Mouse (Mus musculus) embryo, embryonic 10 days (tissue): ENCODE measurements around the gene Nudcd3.
"Not testable (repeated sequence)": the region's sequence is repeated elsewhere in the genome, so short reads cannot be mapped to it uniquely, and the experiment has no call there.

Experiments used
- DNase-seq: peaks from one replicate; pipeline ENCODE4 v3.0.0-alpha.2; 2015; ENCODE audit warnings: low spot score

The Nudcd3 gene

DNA sequence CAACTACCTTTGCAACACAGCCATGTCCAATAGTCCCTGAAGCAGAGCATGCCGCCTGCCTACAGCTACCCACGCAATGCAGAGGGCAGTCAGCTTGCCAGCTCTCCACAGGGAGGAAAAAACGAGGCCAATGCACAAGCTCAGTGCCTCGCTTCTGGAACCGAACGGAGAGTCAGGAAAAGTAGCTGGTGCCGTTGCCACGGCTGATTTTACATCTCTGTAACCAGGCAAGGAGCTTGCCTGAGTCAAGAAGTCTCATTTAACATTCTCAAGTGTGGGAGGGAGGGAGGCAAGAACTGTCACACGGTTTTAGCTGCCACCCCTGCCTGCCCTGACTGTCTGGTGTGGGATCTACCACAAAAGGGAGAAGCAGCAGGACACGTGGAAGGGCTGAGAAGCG is 79.6 kb downstream of the Nudcd3 start:
- DNase-seq, result no peak

DNA sequence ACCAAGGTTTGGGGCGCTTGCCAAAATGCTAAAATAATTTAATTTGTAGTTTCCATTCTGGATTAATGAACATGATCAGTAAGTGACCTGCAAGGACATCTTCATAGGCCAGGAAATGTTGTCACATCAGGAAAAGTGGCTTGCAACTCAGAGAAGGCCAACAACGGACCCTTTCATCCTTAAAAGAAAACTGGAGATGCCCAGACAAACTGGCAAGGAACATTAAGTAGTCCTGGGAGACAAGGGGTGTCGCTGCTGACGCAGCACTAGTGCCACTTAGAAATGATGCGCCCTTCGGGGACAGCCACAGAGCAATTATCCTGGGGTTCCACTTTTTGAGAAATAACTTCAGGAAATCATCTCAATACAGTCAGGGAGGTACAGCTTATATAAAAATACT is 80.2 kb downstream of the Nudcd3 start:
- DNase-seq, result no peak

DNA sequence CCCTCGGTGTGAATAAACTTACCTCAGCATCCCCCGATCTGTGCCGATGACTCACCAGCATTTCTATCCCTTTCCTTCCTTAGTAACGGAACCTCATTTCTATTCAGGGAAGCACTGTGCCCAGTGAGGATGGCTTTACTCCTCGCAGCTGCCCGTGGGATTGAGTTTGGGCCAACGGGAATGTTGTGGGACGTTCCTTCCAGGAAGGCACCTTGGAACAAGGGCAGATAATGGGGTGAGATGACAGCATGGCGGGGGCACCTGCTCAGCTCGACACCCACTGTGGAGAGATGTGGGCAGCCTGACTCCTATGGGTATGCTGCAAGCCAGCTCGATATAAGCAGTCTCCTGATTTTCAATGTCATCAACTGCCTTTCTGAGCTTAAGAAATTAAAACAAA is 80.9 kb downstream of the Nudcd3 start:
- no peak for DNase-seq

DNA sequence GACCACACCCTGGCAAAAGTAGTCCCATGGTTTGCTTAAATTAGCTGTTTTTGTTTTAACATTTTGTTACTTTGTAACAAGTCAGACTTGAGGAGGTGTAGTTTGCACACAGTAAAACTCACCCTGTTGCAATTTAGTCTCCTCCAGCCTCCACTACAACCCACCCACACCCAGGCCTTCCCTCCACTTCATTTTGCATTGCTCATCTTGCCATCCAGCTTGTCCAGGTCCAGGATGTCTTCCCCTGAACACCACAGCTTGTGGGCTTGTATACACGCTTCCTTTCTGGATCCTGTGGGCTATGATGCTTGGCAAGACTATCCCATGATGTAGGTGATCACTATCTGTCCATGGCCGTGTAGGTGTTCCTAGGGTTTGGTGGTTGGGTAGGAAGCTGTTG is 82.3 kb downstream of the Nudcd3 start:
- no peak for DNase-seq

DNA sequence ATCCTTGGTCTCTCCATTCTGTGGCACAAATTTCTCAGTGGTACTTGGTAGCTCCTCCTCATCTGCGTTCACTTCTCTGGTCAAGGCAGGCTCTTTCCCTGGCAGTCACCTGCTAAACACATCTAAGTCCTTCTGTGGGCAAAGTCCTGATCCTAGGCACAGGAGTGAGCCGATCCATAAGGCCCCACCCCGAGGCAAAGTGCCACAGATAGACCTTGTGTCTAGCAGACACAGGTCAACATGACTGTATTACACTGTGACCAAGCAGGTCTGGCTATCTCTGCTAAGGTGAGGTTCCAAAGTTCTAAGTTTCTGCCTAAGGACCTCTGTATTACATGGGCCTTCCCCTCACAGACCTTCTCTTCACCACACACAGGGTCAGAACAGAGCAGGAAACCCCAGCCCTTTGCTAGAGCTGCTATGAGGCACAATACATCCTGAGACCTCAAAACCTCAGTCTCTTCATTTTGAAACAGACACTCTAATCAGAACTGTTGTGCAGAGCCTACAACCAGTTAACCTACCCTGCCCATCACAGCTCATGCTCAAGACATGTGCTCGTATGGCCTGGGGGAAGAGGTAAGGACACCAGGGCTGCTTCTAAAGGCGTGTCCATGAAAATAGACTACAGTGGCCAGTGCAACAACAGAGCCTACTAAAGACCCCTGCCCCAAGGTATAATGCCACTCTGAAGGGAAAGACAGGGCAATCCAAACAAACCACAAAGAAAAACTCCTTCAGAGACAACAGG is 88.3 kb downstream of the Nudcd3 start:
- no peak for DNase-seq

DNA sequence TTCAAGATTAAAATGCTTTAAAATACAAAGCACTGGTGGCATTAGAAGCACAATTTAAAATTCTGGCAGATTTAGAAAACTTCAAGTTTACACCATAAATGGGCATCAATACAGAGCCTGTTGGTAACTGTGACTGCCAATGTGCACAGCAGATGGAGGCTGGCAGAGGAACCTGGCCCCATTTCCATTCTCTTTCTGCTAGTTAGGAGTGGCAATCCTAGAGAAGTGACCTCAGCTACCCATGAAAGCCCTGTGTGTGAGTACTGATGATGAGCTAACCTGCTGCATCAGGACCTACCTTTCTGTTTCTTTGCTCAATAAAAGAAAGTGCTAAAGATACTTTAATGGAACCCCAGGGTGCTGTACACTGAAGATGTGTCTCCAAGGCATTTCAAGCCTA is 90.2 kb downstream of the Nudcd3 start:
- DNase-seq, result no peak

DNA sequence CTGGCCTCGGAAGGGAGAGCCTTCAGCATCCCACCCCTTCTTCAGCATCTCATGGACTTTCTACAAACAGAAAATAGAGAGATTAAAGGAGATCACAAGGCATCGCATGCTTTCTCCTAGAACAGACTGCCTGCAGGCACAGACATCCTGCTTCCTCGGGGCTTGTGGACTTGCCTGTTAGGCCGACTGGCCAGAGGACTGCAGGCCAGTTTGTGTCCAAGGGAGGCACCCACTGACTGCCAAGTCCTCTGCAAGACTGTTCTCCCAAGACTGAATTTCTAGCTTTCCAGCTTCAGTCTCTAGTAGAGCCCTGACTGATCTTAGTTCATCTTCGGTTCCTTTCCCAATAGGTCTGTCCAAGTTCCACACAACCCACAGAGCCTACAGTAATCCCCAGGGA is 91.9 kb downstream of the Nudcd3 start:
- DNase-seq, result no peak

DNA sequence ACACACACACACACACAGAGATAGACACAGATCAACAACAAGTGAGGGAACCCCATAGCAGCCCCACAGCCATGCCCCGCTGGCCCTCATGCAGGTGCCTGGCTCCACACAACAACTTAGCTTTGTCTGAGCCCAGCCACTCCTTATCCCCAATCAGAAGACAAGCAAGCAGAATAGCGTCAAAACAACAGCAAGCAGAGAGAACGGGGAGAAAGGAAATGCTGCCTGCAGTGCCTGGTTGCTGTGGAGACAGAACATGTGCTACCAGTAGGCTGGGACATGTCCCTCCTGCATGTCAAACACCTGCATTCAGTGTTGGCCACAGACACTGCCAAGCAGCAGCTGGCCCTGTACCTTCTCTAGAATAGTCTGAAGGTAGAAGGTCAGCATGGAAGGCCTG is 92.5 kb downstream of the Nudcd3 start:
- DNase-seq, result no peak

DNA sequence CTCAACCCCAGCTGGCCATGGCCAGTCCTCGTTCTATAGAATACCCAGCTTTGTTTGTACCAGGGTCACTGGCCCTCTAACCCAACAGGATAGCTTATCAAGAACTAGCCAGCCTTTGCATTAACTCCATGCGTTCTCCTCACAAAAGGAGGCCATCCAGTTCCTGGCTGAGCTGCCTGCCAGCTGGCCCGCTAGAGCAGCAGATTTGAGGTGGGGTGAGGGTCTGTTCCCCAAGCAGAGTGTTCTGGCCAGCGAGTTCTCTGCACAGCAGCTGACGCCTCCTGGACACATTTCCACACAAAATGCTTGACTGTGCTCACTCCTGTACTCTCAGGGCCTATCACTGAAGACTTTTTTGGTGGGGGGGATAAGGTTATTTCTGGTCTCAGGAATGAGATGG is 95.5 kb downstream of the Nudcd3 start:
- no peak for DNase-seq

DNA sequence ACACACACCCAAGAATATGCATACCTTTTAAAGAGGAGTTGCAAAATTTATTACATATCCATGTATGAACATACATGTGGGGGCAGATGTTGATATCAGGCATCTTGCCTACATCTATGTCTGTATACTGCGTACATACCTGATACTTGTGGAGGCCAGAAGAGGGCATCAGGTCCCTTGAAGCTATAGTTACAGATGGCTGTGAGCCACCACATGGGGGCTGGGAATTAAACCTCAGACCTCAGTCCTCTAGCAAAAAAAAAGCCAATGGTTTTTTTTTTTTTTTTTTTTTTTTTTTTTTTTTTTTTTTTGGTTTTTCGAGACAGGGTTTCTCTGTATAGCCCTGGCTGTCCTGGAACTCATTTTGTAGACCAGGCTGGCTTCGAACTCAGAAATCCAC is 103.6 kb downstream of the Nudcd3 start:
- not testable (repeated sequence) for DNase-seq

DNA sequence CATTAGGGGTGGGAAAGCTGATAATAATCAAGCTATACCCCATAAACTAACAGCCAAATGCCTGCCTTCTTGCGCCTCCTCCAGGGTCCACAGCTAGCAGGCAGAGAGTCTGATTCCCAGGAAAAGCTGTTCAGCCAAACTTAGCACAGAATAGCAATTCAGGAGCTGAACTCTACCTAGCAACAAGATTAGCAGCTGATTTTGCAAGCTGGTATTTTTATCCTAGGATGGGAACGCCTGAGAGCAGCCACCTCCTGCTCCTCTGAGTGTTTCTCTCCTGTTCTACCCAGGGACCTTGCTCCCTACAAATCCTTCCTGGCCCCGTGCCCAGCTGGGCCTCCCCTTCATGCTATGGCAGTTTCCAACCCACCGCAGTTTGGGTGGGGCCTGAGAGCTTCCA is 113.2 kb downstream of the Nudcd3 start:
- DNase-seq, result no peak

DNA sequence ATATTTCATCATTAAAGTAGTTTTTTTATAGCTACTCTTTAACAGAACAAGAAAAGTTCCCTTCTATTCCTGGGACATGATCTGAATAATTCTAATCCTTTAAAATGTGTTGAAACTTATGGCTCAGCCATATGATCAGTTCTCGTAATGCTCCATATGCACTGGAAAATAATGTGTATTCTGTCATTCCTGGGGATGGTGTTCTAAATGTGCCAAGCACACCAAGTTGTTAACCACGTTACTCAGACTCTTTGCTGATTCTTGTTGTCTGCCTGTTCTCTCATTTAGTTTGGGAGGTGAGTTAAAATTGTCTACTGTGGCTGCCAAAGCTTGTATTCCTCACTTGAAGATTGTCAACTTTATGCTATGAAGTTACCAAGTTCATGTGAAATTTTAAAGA is 121.5 kb downstream of the Nudcd3 start:
- no peak for DNase-seq

DNA sequence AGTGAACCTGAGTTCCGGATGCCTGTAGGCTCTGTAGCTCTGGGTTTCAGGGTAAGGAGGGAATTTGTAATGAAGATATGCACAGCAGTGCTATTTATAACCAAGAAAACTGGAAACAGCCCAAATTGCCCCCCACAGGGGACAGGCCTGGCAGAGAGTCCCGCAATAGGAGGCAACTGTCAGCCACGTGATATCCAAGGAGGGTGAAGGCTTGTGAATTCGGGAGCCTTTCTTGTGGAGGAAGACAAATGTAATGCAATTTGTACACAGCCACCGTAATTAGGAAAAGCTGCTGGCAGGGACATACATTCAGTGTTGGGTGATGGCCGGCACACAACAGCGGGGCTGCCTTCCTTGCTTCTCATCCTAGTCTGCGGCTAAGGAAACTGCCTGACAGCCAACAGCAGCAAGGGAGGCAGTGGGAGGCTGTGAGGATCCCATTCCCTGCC is 124.6 kb downstream of the Nudcd3 start:
- no peak for DNase-seq

DNA sequence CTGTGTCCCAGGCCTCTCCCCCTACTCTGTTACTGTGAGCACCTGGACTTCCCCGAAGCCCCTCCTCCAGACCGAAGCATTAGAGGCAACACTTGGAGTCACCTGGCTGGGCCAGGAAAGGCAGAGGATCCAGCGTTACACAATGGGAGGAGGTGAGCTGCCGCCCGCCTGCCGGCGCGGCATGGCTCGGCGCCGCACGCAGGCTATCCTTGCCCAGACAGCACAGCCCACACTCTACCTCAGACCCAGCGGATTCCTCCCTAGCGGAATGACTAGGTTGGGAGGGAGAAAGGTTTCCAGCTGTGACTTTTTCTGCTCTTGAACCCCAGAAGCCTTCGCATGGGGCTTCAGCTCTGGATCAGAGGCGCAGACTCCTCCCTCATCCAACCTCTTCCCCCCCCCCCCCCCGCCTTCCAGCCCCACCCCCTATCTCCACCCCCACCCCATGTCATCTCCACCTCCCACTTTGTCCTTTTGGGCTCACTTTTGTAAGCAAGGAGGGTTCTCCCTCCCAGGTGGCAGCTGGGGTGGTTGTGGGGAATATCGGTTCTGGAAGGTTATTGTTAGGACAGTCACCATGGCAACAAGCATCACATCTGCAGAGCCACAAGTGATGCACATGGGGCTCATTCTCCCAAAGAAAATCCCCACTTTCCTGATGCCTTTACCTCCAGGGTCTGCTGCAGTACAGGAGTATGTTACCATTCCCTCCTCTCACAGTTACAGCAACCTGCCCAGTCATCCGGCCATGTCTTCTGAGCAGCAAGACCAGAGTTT is 131.8 kb downstream of the Nudcd3 start:
- peak; percentile 59 for DNase-seq

DNA sequence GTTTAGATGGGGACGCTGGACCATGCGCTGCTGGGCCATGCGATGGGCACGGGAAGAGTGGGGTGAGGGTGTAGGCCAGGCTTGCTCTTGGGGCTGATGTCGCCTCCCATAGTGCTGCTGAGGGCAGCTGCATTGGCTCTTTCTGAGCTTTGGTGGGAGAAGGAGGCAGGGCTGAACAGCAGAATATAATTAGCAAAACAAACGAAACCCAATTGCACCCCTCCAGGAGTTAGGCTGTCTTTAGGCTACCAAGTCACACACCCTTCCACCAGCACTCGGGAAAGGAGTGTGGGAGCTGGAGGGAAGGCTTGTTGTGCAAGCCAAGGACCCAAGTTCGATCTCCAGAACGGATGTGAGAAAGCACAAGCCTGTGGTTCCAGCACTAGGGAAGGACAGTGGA is 133.1 kb downstream of the Nudcd3 start:
- DNase-seq, result no peak

DNA sequence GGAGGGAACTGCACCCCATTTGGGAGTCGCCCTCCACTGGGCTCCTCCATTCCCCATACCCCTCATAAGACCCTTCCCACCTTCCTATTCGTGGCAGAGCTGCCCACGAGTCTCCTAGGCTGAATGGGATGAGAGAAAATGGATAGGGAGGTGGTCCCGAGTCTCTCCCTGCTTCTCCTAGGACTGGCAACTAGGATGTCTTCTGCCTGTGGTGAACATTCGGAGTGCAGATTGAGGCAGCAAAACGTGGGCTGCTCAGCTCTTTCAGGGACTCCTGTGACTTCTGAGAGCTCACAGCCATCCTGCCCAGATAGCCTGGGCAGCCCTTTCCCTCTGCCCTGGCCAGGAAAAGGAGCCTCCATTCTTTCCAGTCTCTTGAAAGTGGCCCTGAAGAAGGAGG is 134.0 kb downstream of the Nudcd3 start, which contains the start of gene Camk2b:
Gene Camk2b (minus strand): TSS at position 187 of the 400 bp plus-strand sequence.
- DNase-seq, result no peak

DNA sequence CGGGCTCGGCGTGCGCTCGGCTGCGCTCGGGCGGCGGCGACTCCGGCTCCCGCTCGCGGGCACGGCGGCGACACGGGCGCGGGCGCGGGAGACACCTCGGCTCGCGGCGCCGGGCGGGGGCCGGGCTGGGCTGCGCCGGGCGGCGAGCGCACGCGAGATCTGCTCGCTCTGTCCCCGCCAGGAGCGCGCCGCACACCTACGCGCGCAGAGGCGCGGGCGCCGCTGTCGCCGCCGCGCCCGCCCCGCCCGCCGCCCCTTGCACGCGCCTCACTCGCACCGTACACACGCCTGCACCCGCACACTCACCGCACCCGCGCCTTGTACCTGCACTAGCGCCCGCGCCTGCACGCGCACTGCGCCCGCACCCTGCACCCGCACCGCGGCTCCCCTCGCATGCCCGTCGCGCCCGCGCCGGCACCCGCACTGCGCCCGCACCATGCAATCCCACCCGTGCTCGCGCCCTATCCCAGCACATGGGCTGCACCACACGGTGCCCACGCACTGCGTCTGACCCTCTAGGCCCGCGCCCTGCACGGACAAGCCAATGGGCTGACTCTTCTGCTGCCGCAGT is 134.6 kb downstream of the Nudcd3 start:
- no peak for DNase-seq

DNA sequence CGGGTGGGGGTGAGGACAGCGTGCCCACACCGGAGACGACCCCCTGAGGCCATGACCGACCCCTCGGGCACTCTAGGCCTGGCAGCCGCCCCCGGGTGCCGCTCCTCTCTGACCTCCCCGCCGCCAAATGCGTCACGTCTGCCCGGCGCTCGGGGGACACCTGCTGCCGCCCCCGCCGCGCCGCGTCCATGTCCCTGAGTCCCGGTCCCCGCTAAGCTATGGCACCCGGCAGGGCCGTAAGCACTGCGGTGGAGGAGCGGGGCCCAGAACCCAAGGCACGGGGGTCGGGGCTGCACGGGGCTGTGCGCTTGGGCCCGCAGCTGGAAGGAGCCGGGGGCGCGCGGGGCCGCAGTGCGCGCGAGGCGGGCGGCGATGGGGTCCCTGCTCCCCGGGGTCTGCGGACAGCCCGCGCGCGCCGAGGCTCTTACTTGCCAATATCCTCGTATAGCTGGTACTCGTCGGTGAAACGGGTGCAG is 135.1 kb downstream of the Nudcd3 start:
- peak; percentile 37 for DNase-seq

DNA sequence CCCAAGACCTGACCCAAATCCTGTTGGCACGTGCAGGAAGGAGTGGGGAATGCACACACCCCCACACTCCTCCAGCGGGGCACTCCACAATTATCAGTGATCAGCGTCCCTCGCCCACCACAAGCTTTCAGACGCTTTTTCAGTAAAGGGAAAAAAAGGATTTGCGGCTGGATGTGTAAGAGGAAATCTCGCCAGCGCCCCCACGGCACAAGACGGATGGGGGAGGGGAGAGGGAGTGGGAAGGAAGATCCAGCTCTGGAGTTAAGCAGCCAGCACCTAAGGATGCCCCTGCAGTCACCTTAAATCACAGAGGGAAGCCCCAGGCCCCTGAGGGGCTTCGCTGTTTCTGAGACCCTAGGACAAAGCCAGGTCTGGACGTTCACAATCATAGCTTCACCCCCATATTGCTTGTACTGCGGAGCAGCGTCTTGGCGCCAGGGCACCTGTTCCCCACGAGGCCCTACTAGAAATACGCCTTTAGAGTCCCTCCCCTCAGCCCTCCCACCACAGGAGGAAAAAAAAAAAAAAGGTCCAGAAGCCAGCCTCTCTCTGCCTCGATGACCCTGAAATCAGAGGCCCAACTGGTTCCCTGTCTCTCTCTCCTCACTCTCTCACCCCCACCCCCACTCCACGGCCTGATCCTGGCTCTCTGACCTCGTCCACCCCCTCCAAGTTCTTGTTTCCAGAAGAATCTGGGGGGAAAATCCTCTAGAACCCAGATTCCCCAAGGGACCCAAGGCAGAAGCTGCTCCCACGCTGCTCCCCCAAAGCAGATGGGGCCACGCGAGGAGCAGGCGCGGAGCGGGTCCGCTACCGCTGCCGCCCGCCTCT is 135.8 kb downstream of the Nudcd3 start:
- DNase-seq, result no peak

DNA sequence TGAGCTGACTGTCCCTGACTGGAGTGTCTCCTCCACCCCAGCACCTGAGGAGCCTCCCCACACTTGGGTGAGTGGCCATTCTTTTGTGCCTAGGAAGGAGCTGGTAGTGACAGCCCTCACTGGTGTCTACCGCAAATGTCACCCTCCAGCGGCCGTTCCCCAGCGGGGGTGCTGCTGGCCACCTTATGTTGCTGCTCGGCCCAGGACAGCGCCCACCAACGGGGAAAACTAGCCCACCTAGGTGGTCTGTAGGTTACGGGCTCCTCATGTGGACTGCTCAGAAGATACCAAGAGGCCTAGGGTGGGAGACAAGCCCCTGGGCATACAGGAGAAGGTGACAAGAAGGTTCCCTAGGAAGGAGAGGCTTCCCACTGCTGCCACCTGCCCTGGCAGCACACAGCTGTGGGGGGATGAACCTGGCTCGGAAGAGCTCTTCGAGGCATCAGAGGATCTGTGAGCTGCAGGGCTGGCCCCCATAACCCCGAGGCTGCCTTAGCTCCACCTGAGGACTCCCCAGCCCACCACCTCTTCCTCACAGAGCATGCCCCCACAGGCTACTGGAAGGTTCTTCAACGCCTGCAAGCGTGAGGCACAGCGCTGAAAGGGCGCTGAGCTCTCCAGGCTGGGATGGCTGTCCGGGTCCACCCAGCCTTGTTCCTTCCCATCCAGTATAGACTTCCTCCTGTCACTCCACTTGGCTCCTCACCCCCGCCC is 136.6 kb downstream of the Nudcd3 start:
- no peak for DNase-seq

DNA sequence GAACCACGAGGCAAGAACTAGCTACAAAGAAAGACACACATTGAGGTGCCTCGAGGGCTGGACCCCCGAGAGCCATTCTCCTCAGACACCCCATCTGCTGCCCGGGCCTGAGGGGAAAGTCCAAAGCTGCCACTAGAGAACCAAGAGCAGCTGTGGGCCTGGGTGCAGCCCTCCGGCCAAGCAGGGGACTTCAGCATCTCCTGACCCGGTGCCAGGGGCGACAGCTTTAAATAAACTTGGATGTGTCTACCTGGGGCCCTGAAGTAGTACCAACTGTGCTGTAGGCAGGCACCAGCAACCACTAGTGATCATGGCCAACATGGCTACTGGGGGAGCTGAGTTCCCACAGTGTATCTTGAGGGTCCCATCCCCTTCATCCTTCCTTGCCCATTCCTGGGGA is 137.2 kb downstream of the Nudcd3 start:
- no peak for DNase-seq
